In the genomic region with DNA sequence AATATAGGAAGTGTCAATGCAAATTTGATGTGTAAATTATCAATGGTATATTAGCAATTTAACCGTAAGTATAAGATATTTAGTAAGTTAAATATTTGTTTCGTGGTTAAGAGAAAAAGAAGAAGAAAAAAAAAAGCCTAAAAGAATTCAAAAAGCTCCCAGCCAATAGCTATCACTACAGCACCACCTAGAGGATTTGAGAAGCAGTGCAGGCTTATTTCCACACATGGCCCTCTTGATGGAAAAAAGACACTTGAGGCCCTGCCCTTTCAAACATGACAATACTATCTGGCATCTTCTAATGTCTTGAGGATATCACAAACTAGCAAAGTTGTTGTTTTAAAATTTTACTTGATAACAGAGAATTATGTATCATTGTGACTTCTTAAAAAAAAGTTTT, we compare ENCODE assay signal across 10 mouse cellular contexts. TPM values are rescaled to one million over a fixed set of nuclear protein-coding genes. Genes with fewer than 3 reads are reported as not detected.
DNase-seq lines count a peak whose midpoint lies in the region; ATAC-seq and TF ChIP-seq lines count a peak whose summit lies in the region.
"Had no signal": no experiment of that assay in that cellular context is flagged by ENCODE, and none has a peak within 500 bp of the region (broad histone marks: within the 10 kb centered on the region; RNA-seq: fewer than 3 reads in every experiment).

No protein-coding gene starts in this region.

- H3K9ac ChIP-seq in liver, adult 2 months (ENCODE audit: low read depth, low read length) = no peak overlapping the region
- no peak overlapping the region for H3K9ac ChIP-seq in liver, embryonic 12.5 days
- H3K9ac ChIP-seq in embryonic facial prominence, embryonic 14.5 days (ENCODE audit: low read depth, low read length) = no peak overlapping the region
- H3K9ac ChIP-seq: limb, embryonic 15.5 days; stomach, embryonic 15.5 days had no signal

- peak; percentile 37 for DNase-seq in liver, adult 2 months (ENCODE audit: extremely low read depth, low read depth, low spot score)
- DNase-seq in Patski (ENCODE audit: low read depth, low spot score) = no peak
- peak; percentile 68 for DNase-seq in embryonic facial prominence, embryonic 14.5 days (ENCODE audit: low spot score)
- DNase-seq in midbrain, embryonic 10.5 days (ENCODE audit: low spot score) = peak; percentile 16
- no peak for DNase-seq in ovary, postnatal 36 days (ENCODE audit: low spot score)
- no peak for DNase-seq in heart, embryonic 10.5 days (ENCODE audit: low spot score)

- H3K4me3 ChIP-seq in liver, adult 2 months (ENCODE audit: insufficient read depth, low read depth, low read length) = no peak overlapping the region
- no peak overlapping the region for H3K4me3 ChIP-seq in liver, embryonic 12.5 days
- H3K4me3 ChIP-seq in embryonic facial prominence, embryonic 14.5 days (ENCODE audit: low read depth, low read length) = no peak overlapping the region
- H3K4me3 ChIP-seq in midbrain, embryonic 10.5 days = 0 out of 2 replicates have a peak overlapping the region, but pooled peaks have one; percentile 14
- H3K4me3 ChIP-seq in heart, embryonic 10.5 days = no peak overlapping the region
- H3K4me3 ChIP-seq: limb, embryonic 15.5 days; stomach, embryonic 15.5 days had no signal

- 23% methylated on average over 2 of the region's 2 CpGs for WGBS in liver, adult 2 months
- WGBS in liver, embryonic 12.5 days (ENCODE audit: insufficient replicate concordance) = 29% methylated on average over 2 of the region's 2 CpGs
- 10% methylated on average over 2 of the region's 2 CpGs for WGBS in embryonic facial prominence, embryonic 14.5 days
- whole genome bisulfite sequencing in midbrain, embryonic 10.5 days = 24% methylated on average over 2 of the region's 2 CpGs
- 27% methylated on average over 2 of the region's 2 CpGs for WGBS in heart, embryonic 10.5 days

- peak; percentile 52 for TF ChIP-seq CTCF in liver, adult 2 months (IDR thresholded peaks at IDR 0.05; ENCODE audit: low read depth, low read length)
- TF ChIP-seq CTCF in Patski (IDR thresholded peaks at IDR 0.05) = peak; percentile 57

- CTCF ChIA-PET in Patski (lab: Charles Lee) = interaction anchor here (0.9 to 3.2 kb wide), 4 partner anchors 18 to 325 kb away, joined by 3 to 12 read pairs (median 6); partner anchors contain the start of gene Dynlrb2

- no peaks in the 10 kb centered on the region for H3K36me3 ChIP-seq in liver, adult 2 months (ENCODE audit: control insufficient read depth, insufficient read depth, low read length)
- H3K36me3 ChIP-seq in liver, embryonic 12.5 days = no peaks in the 10 kb centered on the region
- no peaks in the 10 kb centered on the region for H3K36me3 ChIP-seq in embryonic facial prominence, embryonic 14.5 days (ENCODE audit: control insufficient read depth, insufficient read depth, low read length)
- no peaks in the 10 kb centered on the region for H3K36me3 ChIP-seq in midbrain, embryonic 10.5 days
- H3K36me3 ChIP-seq in heart, embryonic 10.5 days = no peaks in the 10 kb centered on the region
- H3K36me3 ChIP-seq: limb, embryonic 15.5 days; stomach, embryonic 15.5 days had no signal

- in situ Hi-C loops in Patski (cut with MboI; ENCODE audit: low pct_unique_long_range_greater_than_20kb) = no loop called here

- H3K79me2 ChIP-seq in liver, adult 2 months (ENCODE audit: control insufficient read depth, insufficient read depth, low read length) = no peaks in the 10 kb centered on the region

- H3K27ac ChIP-seq in liver, adult 2 months (replicated peaks; ENCODE audit: insufficient read depth, low read depth, low read length) = no peak overlapping the region
- no peak overlapping the region for H3K27ac ChIP-seq in liver, embryonic 12.5 days
- no peak overlapping the region for H3K27ac ChIP-seq in embryonic facial prominence, embryonic 14.5 days (replicated peaks; ENCODE audit: low read depth, low read length)
- no peak overlapping the region for H3K27ac ChIP-seq in midbrain, embryonic 10.5 days (replicated peaks)
- no peak overlapping the region for H3K27ac ChIP-seq in heart, embryonic 10.5 days
- H3K27ac ChIP-seq: limb, embryonic 15.5 days; stomach, embryonic 15.5 days had no signal

- no peaks in the 10 kb centered on the region for H3K4me1 ChIP-seq in liver, adult 2 months (ENCODE audit: control insufficient read depth, insufficient read depth, low read length)
- no peaks in the 10 kb centered on the region for H3K4me1 ChIP-seq in liver, embryonic 12.5 days
- H3K4me1 ChIP-seq in embryonic facial prominence, embryonic 14.5 days (ENCODE audit: control insufficient read depth, insufficient read depth, low read length) = no peaks in the 10 kb centered on the region
- H3K4me1 ChIP-seq in midbrain, embryonic 10.5 days = peaks cover 4% of the 10 kb centered on the region
- H3K4me1 ChIP-seq in heart, embryonic 10.5 days = no peaks in the 10 kb centered on the region
- H3K4me1 ChIP-seq: limb, embryonic 15.5 days; stomach, embryonic 15.5 days had no signal

- TF ChIP-seq POLR2A in liver, adult 2 months (IDR thresholded peaks at IDR 0.05; ENCODE audit: extremely low read depth, insufficient read depth, low read length) = no peak

- H3K4me2 ChIP-seq in liver, embryonic 12.5 days = no peak overlapping the region
- peak overlapping the region; percentile 21; the same call in 1 of the 2 replicates for H3K4me2 ChIP-seq in embryonic facial prominence, embryonic 14.5 days (ENCODE audit: low read depth, low read length)
- H3K4me2 ChIP-seq: limb, embryonic 15.5 days; stomach, embryonic 15.5 days had no signal

- ATAC-seq in liver, embryonic 12.5 days = no peak
- ATAC-seq in Patski = no peak
- ATAC-seq in embryonic facial prominence, embryonic 14.5 days (ENCODE audit: low read depth) = no peak
- no peak for ATAC-seq in monocyte, adult 5-6 weeks (replicated peaks; ENCODE audit: insufficient number of reproducible peaks, low FRiP score, low TSS enrichment, poor library complexity, severe bottlenecking)

- H3K27me3 ChIP-seq in liver, adult 2 months (ENCODE audit: control insufficient read depth, insufficient read depth, low read length) = no peaks in the 10 kb centered on the region
- H3K27me3 ChIP-seq in liver, embryonic 12.5 days (replicated peaks) = no peaks in the 10 kb centered on the region
- H3K27me3 ChIP-seq in Patski = peaks cover 4% of the 10 kb centered on the region
- H3K27me3 ChIP-seq in embryonic facial prominence, embryonic 14.5 days (replicated peaks; ENCODE audit: control insufficient read depth, insufficient read depth, low read length) = no peaks in the 10 kb centered on the region
- H3K27me3 ChIP-seq in midbrain, embryonic 10.5 days (ENCODE audit: low read depth, poor library complexity, severe bottlenecking) = peaks cover 94% of the 10 kb centered on the region
- no peaks in the 10 kb centered on the region for H3K27me3 ChIP-seq in heart, embryonic 10.5 days (ENCODE audit: insufficient read depth, poor library complexity, severe bottlenecking)
- H3K27me3 ChIP-seq: limb, embryonic 15.5 days; stomach, embryonic 15.5 days had no signal

- POLR2A ChIA-PET in Patski (lab: Charles Lee) = no interaction called here

- no peaks in the 10 kb centered on the region for H3K9me3 ChIP-seq in liver, embryonic 12.5 days (replicated peaks)
- H3K9me3 ChIP-seq in embryonic facial prominence, embryonic 14.5 days (ENCODE audit: control insufficient read depth, low read length) = no peaks in the 10 kb centered on the region
- H3K9me3 ChIP-seq in midbrain, embryonic 10.5 days (replicated peaks) = no peaks in the 10 kb centered on the region
- no peaks in the 10 kb centered on the region for H3K9me3 ChIP-seq in heart, embryonic 10.5 days
- H3K9me3 ChIP-seq: limb, embryonic 15.5 days; stomach, embryonic 15.5 days had no signal

RNA-seq across cellular contexts. Expression of gene Dynlrb2, which starts 20.7 kb away (rescaled TPM):
- not detected in 2 replicates for total RNA-seq in liver, adult 2 months (2014; rRNA removed)
- polyA plus RNA-seq in liver, adult 2 months (2012; rRNA removed) = not detected in 2 replicates
- polyA plus RNA-seq in liver, embryonic 12.5 days (2016; fragmentation: Nextera tagmentation; extraction: Ambion mirVana) = not detected in 2 replicates
- polyA plus RNA-seq in Patski (2021) = 8.1 TPM
- 11.4 and 52.2 TPM in 2 replicates for polyA plus RNA-seq in embryonic facial prominence, embryonic 14.5 days (2014; fragmentation: Nextera tagmentation; extraction: Ambion mirVana)
- 1.4 and 1.7 TPM in 2 replicates for polyA plus RNA-seq in midbrain, embryonic 10.5 days (2016; fragmentation: Nextera tagmentation; extraction: Ambion mirVana)
- polyA plus RNA-seq in heart, embryonic 10.5 days (2016; fragmentation: Nextera tagmentation; extraction: Ambion mirVana) = not detected in 2 replicates
- total RNA-seq in monocyte, adult 5-6 weeks (2017) = not detected in 3 replicates
- polyA plus RNA-seq: limb, embryonic 15.5 days had no signal

Comparison
In these comparisons a context has a peak if more than half of its experiments do, and no peak if none do; other contexts are left out.
1. DNase-seq: peak in liver, adult 2 months (single experiment), embryonic facial prominence, embryonic 14.5 days (single experiment) and midbrain, embryonic 10.5 days (single experiment); none in Patski (single experiment), ovary, postnatal 36 days (single experiment) and heart, embryonic 10.5 days (single experiment).